Mouse (Mus musculus) hindbrain, embryonic 10.5 days (tissue): ENCODE measurements around the gene Pgc. TPM values are rescaled to one million over a fixed set of nuclear protein-coding genes. Genes with fewer than 3 reads are reported as not detected.
A peak's percentile ranks its signal among the peaks of the same experiment; 100 is the strongest.

Experiments used
- DNase-seq: peaks from one replicate; pipeline ENCODE4 v3.0.0-alpha.2; 2017; ENCODE audit warnings: low spot score
- H3K27ac ChIP-seq: fragments of 300-500 bp; sonication (generic); 2 replicates; pipeline ENCODE4 v1.5.1; 2016; ENCODE audit warnings: mild to moderate bottlenecking, moderate library complexity
- H3K27me3 ChIP-seq: fragments of 300-500 bp; sonication (generic); 2 replicates; pipeline ENCODE4 v1.6.1; 2016; ENCODE audit warnings: mild to moderate bottlenecking; ENCODE audit not compliant: poor library complexity, insufficient read depth, severe bottlenecking
- H3K36me3 ChIP-seq: fragments of 300-500 bp; sonication (generic); 2 replicates; pipeline ENCODE4 v1.6.1; 2016; ENCODE audit warnings: mild to moderate bottlenecking, moderate library complexity
- H3K4me1 ChIP-seq: fragments of 300-500 bp; sonication (generic); replicated peaks from 2 replicates; pipeline ENCODE4 v1.6.1; 2016; ENCODE audit warnings: mild to moderate bottlenecking
- H3K4me3 ChIP-seq: fragments of 300-500 bp; sonication (generic); 2 replicates; pipeline ENCODE4 v1.5.1; 2016; ENCODE audit warnings: mild to moderate bottlenecking, moderate library complexity
- H3K9me3 ChIP-seq: fragments of 300-500 bp; sonication (generic); 2 replicates; pipeline ENCODE4 v1.6.1; 2016; ENCODE audit warnings: mild to moderate bottlenecking, moderate library complexity
- WGBS: fragments of 180-500 bp; shearing (Covaris S2); methylation state at CpG from one replicate; pipeline ENCODE4 v1.1.7; 2016; 5-methylcytosine and 5-hydroxymethylcytosine counted together
- polyA plus RNA-seq: library from polyadenylated mRNA; unstranded; fragments of >200 nt; fragmentation: Nextera tagmentation; extraction: Ambion mirVana; gene quantifications from 2 replicates; pipeline ENCODE4 v1.2.1, GENCODE M21; 2016

Gene Pgc
- 0.15 TPM in 1 of 2 replicates, not detected in the other for polyA plus RNA-seq

GRCm38 (mm10) chr17:47726566-47726965, at the start of gene Pgc:
Gene Pgc, plus strand, starts transcription at chr17:47726842.
- no peaks in the 10 kb centered on the region for H3K36me3 ChIP-seq
- no peak for DNase-seq
- H3K27me3 ChIP-seq, result 0 out of 2 replicates have a peak, but pooled peaks cover 10% of the 10 kb centered on the region
- no peaks in the 10 kb centered on the region for H3K9me3 ChIP-seq
- H3K4me1 ChIP-seq, result peaks cover 18% of the 10 kb centered on the region
- no peak within 1 kb of the TSS for H3K27ac ChIP-seq
- no peak within 1 kb of the TSS for H3K4me3 ChIP-seq
- whole genome bisulfite sequencing, result 76% methylated on average over 11 of the region's 11 CpGs

GRCm38 (mm10) chr17:47678238-47678637, 48.4 kb upstream of the Pgc start:
- Histone ChIP-seq H3K27me3 (peaks cover 11% of the 10 kb centered on the region), H3K36me3 (peaks cover 70% of the 10 kb centered on the region), H3K4me1 (peaks cover 16% of the 10 kb centered on the region), H3K27ac (no peak overlapping the region), H3K4me3 (no peak overlapping the region), H3K9me3 (no peaks in the 10 kb centered on the region)
- DNase-seq, result no peak
- WGBS, result 91% methylated on average over 5 of the region's 5 CpGs

GRCm38 (mm10) chr17:47678702-47679101, 47.9 kb upstream of the Pgc start:
- H3K9me3 ChIP-seq, result no peaks in the 10 kb centered on the region
- H3K4me1 ChIP-seq, result peaks cover 11% of the 10 kb centered on the region
- H3K36me3 ChIP-seq, result peaks cover 73% of the 10 kb centered on the region
- no peak overlapping the region for H3K27ac ChIP-seq
- H3K27me3 ChIP-seq, result peaks cover 6% of the 10 kb centered on the region; the same call in 1 of the 2 replicates
- no peak for DNase-seq
- H3K4me3 ChIP-seq, result no peak overlapping the region
- 82% methylated on average over 5 of the region's 5 CpGs for WGBS

- Histone ChIP-seq H3K27ac (no peak overlapping the region), H3K4me3 (no peak overlapping the region), H3K4me1 (peaks cover 14% of the 10 kb centered on the region), H3K9me3 (no peaks in the 10 kb centered on the region), H3K27me3 (no peaks in the 10 kb centered on the region), H3K36me3 (peaks cover 85% of the 10 kb centered on the region)
- no peak for DNase-seq
- 88% methylated on average over 4 of the region's 4 CpGs for WGBS
Measured at GRCm38 (mm10) chr17:47682836-47683235, 43.8 kb upstream of the Pgc start.

- WGBS, result under 1% methylated on average over 70 of the region's 70 CpGs
- H3K36me3 ChIP-seq, result peaks cover 40% of the 10 kb centered on the region
- peak overlapping the region; percentile 85 for H3K4me3 ChIP-seq
- H3K9me3 ChIP-seq, result no peaks in the 10 kb centered on the region
- peak; percentile 96 for DNase-seq
- peaks cover 37% of the 10 kb centered on the region for H3K4me1 ChIP-seq
- H3K27ac ChIP-seq, result peak overlapping the region; percentile 92
- H3K27me3 ChIP-seq, result peaks cover 33% of the 10 kb centered on the region
Measured at GRCm38 (mm10) chr17:47687409-47688343, 39.0 kb upstream of the Pgc start.

- Histone ChIP-seq H3K36me3 (peaks cover 34% of the 10 kb centered on the region), H3K9me3 (no peaks in the 10 kb centered on the region), H3K27me3 (peaks cover 39% of the 10 kb centered on the region), H3K4me3 (peak within 1 kb of the TSS; percentile 85), H3K4me1 (peaks cover 38% of the 10 kb centered on the region), H3K27ac (peak within 1 kb of the TSS; percentile 92)
- WGBS, result under 1% methylated on average over 9 of the region's 9 CpGs
- no peak for DNase-seq
Measured at GRCm38 (mm10) chr17:47688344-47688607, 38.4 kb upstream of the Pgc start, which contains the start of gene Tomm6. Gene Tomm6, minus strand, starts transcription at chr17:47688386.

- H3K36me3 ChIP-seq, result peaks cover 28% of the 10 kb centered on the region
- peak; percentile 74 for DNase-seq
- H3K27me3 ChIP-seq, result peaks cover 46% of the 10 kb centered on the region
- under 1% methylated on average over 58 of the region's 58 CpGs for WGBS
- no peaks in the 10 kb centered on the region for H3K9me3 ChIP-seq
- peaks cover 44% of the 10 kb centered on the region for H3K4me1 ChIP-seq
- H3K27ac ChIP-seq, result peak within 1 kb of the TSS; percentile 92
- peak within 1 kb of the TSS; percentile 85 for H3K4me3 ChIP-seq
Measured at GRCm38 (mm10) chr17:47688608-47689575, 37.8 kb upstream of the Pgc start, which contains the start of gene Frs3. Gene Frs3, plus strand, starts transcription at chr17:47689030.

GRCm38 (mm10) chr17:47689894-47690293, 36.7 kb upstream of the Pgc start:
- peak overlapping the region; percentile 85 for H3K4me3 ChIP-seq

GRCm38 (mm10) chr17:47691650-47692049, 35.0 kb upstream of the Pgc start:
- WGBS, result 94% methylated on average over 3 of the region's 3 CpGs
- DNase-seq, result no peak
- Histone ChIP-seq H3K36me3 (peaks cover under 1% of the 10 kb centered on the region; the same call in 1 of the 2 replicates), H3K27me3 (peaks cover 51% of the 10 kb centered on the region), H3K27ac (no peak overlapping the region), H3K4me3 (no peak overlapping the region), H3K9me3 (no peaks in the 10 kb centered on the region), H3K4me1 (peaks cover 54% of the 10 kb centered on the region)

More at GRCm38 (mm10) chr17:47689894-47690293, 36.7 kb upstream of the Pgc start:
- DNase-seq, result no peak
- WGBS, result 86% methylated on average over 8 of the region's 8 CpGs
- peaks cover 52% of the 10 kb centered on the region for H3K4me1 ChIP-seq
- H3K27me3 ChIP-seq, result peaks cover 47% of the 10 kb centered on the region
- no peaks in the 10 kb centered on the region for H3K9me3 ChIP-seq
- no peak overlapping the region for H3K27ac ChIP-seq
- peaks cover 18% of the 10 kb centered on the region for H3K36me3 ChIP-seq

GRCm38 (mm10) chr17:47693671-47694441, 32.8 kb upstream of the Pgc start:
- Histone ChIP-seq H3K36me3 (peaks cover 12% of the 10 kb centered on the region; the same call in 1 of the 2 replicates), H3K4me1 (peaks cover 41% of the 10 kb centered on the region), H3K27ac (peak overlapping the region; percentile 94), H3K27me3 (peaks cover 51% of the 10 kb centered on the region), H3K9me3 (no peaks in the 10 kb centered on the region), H3K4me3 (peak overlapping the region; percentile 78)
- no peak for DNase-seq
- WGBS, result 35% methylated on average over 13 of the region's 13 CpGs

GRCm38 (mm10) chr17:47694442-47694502, 32.4 kb upstream of the Pgc start, which contains the start of gene Gm21981:
Gene Gm21981, minus strand, starts transcription at chr17:47694455.
- Histone ChIP-seq H3K36me3 (peaks cover 16% of the 10 kb centered on the region; the same call in 1 of the 2 replicates), H3K27ac (peak within 1 kb of the TSS; percentile 94), H3K4me1 (peaks cover 37% of the 10 kb centered on the region), H3K9me3 (no peaks in the 10 kb centered on the region), H3K4me3 (peak within 1 kb of the TSS; percentile 78), H3K27me3 (peaks cover 51% of the 10 kb centered on the region)
- DNase-seq, result no peak
- 2% methylated on average over 3 of the region's 3 CpGs for WGBS
